Mouse (Mus musculus) stomach, postnatal 0 days (tissue): ENCODE results near the gene Stac. TPM values are rescaled to one million over a fixed set of nuclear protein-coding genes. Genes with fewer than 3 reads are reported as not detected.
A peak's percentile ranks its signal among the peaks of the same experiment; 100 is the strongest.

ENCODE experiments used
- ATAC-seq: fragments of 200-750 bp; cut with Nextera tagmentation; 2 replicates; pipeline ENCODE4 v1.8.0; 2017; ENCODE audit not compliant: low FRiP score, low TSS enrichment
- DNase-seq: peaks from one replicate; pipeline ENCODE4 v3.0.0-alpha.2; 2016; ENCODE audit warnings: low spot score
- H3K27ac ChIP-seq: fragments of 300-500 bp; sonication (generic); replicated peaks from 2 replicates; pipeline ENCODE4 v1.5.1; 2014; ENCODE audit warnings: mild to moderate bottlenecking, control low read depth
- H3K27me3 ChIP-seq: fragments of 300-500 bp; sonication (generic); 2 replicates; pipeline ENCODE4 v1.6.1; 2014; ENCODE audit warnings: low read length; ENCODE audit not compliant: control insufficient read depth, insufficient read depth
- H3K36me3 ChIP-seq: fragments of 300-500 bp; sonication (generic); 2 replicates; pipeline ENCODE4 v1.6.1; 2014; ENCODE audit warnings: low read length, mixed read lengths; ENCODE audit not compliant: control insufficient read depth, insufficient read depth
- H3K4me1 ChIP-seq: fragments of 300-500 bp; sonication (generic); replicated peaks from 2 replicates; pipeline ENCODE4 v1.6.1; 2014; ENCODE audit warnings: antibody characterized with exemption; ENCODE audit not compliant: control insufficient read depth, insufficient read depth
- H3K4me2 ChIP-seq: fragments of 300-500 bp; sonication (generic); replicated peaks from 2 replicates; pipeline ENCODE4 v1.6.1; 2014; ENCODE audit warnings: low read depth, mild to moderate bottlenecking, control low read depth, moderate library complexity
- H3K4me3 ChIP-seq: fragments of 300-500 bp; sonication (generic); 2 replicates; pipeline ENCODE4 v1.5.1; 2014; ENCODE audit warnings: low read depth, low read length, control low read depth
- H3K9ac ChIP-seq: fragments of 300-500 bp; sonication (generic); 2 replicates; pipeline ENCODE4 v1.6.1; 2014; ENCODE audit warnings: mild to moderate bottlenecking, low read length, control low read depth, mixed read lengths
- H3K9me3 ChIP-seq: fragments of 300-500 bp; sonication (generic); 2 replicates; pipeline ENCODE4 v1.6.1; 2016; ENCODE audit warnings: low read length; ENCODE audit not compliant: control insufficient read depth
- CTCF ChIP-seq: IDR thresholded peaks from 2 replicates; pipeline ENCODE4 v1.5.1; 2016; ENCODE audit warnings: antibody characterized with exemption, low read depth, mild to moderate bottlenecking, moderate library complexity
- EP300 ChIP-seq: optimal IDR thresholded peaks from 2 replicates; pipeline ENCODE3; 2016; ENCODE audit warnings: antibody characterized with exemption
- WGBS: fragments of 180-500 bp; shearing (Covaris S2); extraction: QIAGEN DNeasy Blood & Tissue Kit; methylation state at CpG from one replicate; pipeline ENCODE4 v1.1.7; 2014; 5-methylcytosine and 5-hydroxymethylcytosine counted together
- polyA plus RNA-seq: library from polyadenylated mRNA; unstranded; fragments of >200 nt; fragmentation: Nextera tagmentation; extraction: Ambion mirVana; gene quantifications from 2 replicates; pipeline ENCODE4 v1.2.1, GENCODE M21; 2015

Stac gene
- polyA plus RNA-seq, 1 experiment from 2014 or later: 2.4 TPM

- ATAC-seq: no peak
- Histone ChIP-seq H3K4me3 (no peak overlapping the region), H3K27ac (no peak overlapping the region), H3K27me3 (no peaks in the 10 kb centered on the region), H3K4me2 (no peak overlapping the region), H3K9ac (no peak overlapping the region), H3K36me3 (no peaks in the 10 kb centered on the region), H3K9me3 (no peaks in the 10 kb centered on the region), H3K4me1 (no peaks in the 10 kb centered on the region)
- WGBS: 51% methylated on average over 9 of the region's 9 CpGs
- TF ChIP-seq CTCF: no peak
- no peak for TF ChIP-seq EP300
- DNase-seq: no peak
Measured at GRCm38 (mm10) chr9:111731939-111732670, 42.0 kb upstream of the Stac start.

- TF ChIP-seq EP300 (no peak), CTCF (no peak)
- peak; percentile 65; the same call in 1 of the 2 replicates for ATAC-seq
- H3K36me3 ChIP-seq: no peaks in the 10 kb centered on the region
- H3K9me3 ChIP-seq: no peaks in the 10 kb centered on the region
- no peak overlapping the region for H3K4me2 ChIP-seq
- whole genome bisulfite sequencing: 18% methylated on average over 5 of the region's 5 CpGs
- no peak overlapping the region for H3K9ac ChIP-seq
- H3K4me3 ChIP-seq: no peak overlapping the region
- DNase-seq: no peak
- no peaks in the 10 kb centered on the region for H3K27me3 ChIP-seq
- H3K27ac ChIP-seq: no peak overlapping the region
- H3K4me1 ChIP-seq: no peaks in the 10 kb centered on the region
Measured at GRCm38 (mm10) chr9:111724981-111725593, 34.9 kb upstream of the Stac start.

- no peak overlapping the region for H3K27ac ChIP-seq
- no peak for ATAC-seq
- no peak overlapping the region for H3K4me3 ChIP-seq
- no peak overlapping the region for H3K9ac ChIP-seq
- H3K4me1 ChIP-seq: no peaks in the 10 kb centered on the region
- WGBS: 32% methylated on average over 3 of the region's 3 CpGs
- no peak overlapping the region for H3K4me2 ChIP-seq
- TF ChIP-seq EP300 (no peak), CTCF (no peak)
- H3K36me3 ChIP-seq: no peaks in the 10 kb centered on the region
- DNase-seq: no peak
- H3K9me3 ChIP-seq: no peaks in the 10 kb centered on the region
- no peaks in the 10 kb centered on the region for H3K27me3 ChIP-seq
Measured at GRCm38 (mm10) chr9:111714457-111714856, 24.3 kb upstream of the Stac start.

- DNase-seq (no peak), ATAC-seq (no peak)
- WGBS: 40% methylated on average over 2 of the region's 2 CpGs
- no peaks in the 10 kb centered on the region for H3K27me3 ChIP-seq
- H3K36me3 ChIP-seq: no peaks in the 10 kb centered on the region
- H3K27ac ChIP-seq: no peak overlapping the region
- H3K4me1 ChIP-seq: no peaks in the 10 kb centered on the region
- H3K9me3 ChIP-seq: no peaks in the 10 kb centered on the region
- TF ChIP-seq EP300 (no peak), CTCF (no peak)
- no peak overlapping the region for H3K4me2 ChIP-seq
- no peak overlapping the region for H3K9ac ChIP-seq
- no peak overlapping the region for H3K4me3 ChIP-seq
Measured at GRCm38 (mm10) chr9:111700101-111700500, 10.0 kb upstream of the Stac start.

- no peak for TF ChIP-seq EP300
- TF ChIP-seq CTCF: no peak
- no peak for ATAC-seq
Measured at GRCm38 (mm10) chr9:111690484-111690855, 322 bp upstream of the Stac start.

GRCm38 (mm10) chr9:111689146-111689545, 1.0 kb downstream of the Stac start:
- TF ChIP-seq CTCF (no peak), EP300 (no peak)
- no peaks in the 10 kb centered on the region for H3K36me3 ChIP-seq
- H3K27me3 ChIP-seq: peaks cover 4% of the 10 kb centered on the region
- no peak for ATAC-seq
- H3K9me3 ChIP-seq: no peaks in the 10 kb centered on the region
- H3K9ac ChIP-seq: no peak overlapping the region
- H3K27ac ChIP-seq: no peak overlapping the region
- whole genome bisulfite sequencing: 68% methylated on average over 11 of the region's 11 CpGs
- H3K4me2 ChIP-seq: peak overlapping the region; percentile 65; the same call in 1 of the 2 replicates
- H3K4me1 ChIP-seq: no peaks in the 10 kb centered on the region
- H3K4me3 ChIP-seq: peak overlapping the region; percentile 47; the same call in 1 of the 2 replicates
- no peak for DNase-seq

More at GRCm38 (mm10) chr9:111690484-111690855, 322 bp upstream of the Stac start:
- no peaks in the 10 kb centered on the region for H3K36me3 ChIP-seq
- H3K27ac ChIP-seq: no peak overlapping the region
- peak overlapping the region; percentile 65 for H3K4me2 ChIP-seq
- no peak for DNase-seq
- 12% methylated on average over 6 of the region's 6 CpGs for WGBS
- H3K4me3 ChIP-seq: peak overlapping the region; percentile 47
- no peak overlapping the region for H3K9ac ChIP-seq
- H3K27me3 ChIP-seq: peaks cover 4% of the 10 kb centered on the region
- no peaks in the 10 kb centered on the region for H3K4me1 ChIP-seq
- H3K9me3 ChIP-seq: no peaks in the 10 kb centered on the region
